Mouse (Mus musculus) spleen, postnatal 4 days (tissue): ENCODE measurements at regions not wholly inside any gene's neighbourhood (a gene's known extent, or its start where the extent isn't known, plus 50 kb on each side); places are given as distances from the start of the nearest gene placed in this dataset.
A peak's percentile ranks its signal among the peaks of the same experiment; 100 is the strongest.

ENCODE experiments used
- DNase-seq, 2 experiments: peaks; one replicate each; pipeline ENCODE4 v3.0.0; 2022; ENCODE audit warnings: low spot score in 2 of 2

GRCm38 (mm10) chr16:30774951-30775661 lies 175.6 kb downstream of the Fam43a start:
- no peak for DNase-seq

DNA sequence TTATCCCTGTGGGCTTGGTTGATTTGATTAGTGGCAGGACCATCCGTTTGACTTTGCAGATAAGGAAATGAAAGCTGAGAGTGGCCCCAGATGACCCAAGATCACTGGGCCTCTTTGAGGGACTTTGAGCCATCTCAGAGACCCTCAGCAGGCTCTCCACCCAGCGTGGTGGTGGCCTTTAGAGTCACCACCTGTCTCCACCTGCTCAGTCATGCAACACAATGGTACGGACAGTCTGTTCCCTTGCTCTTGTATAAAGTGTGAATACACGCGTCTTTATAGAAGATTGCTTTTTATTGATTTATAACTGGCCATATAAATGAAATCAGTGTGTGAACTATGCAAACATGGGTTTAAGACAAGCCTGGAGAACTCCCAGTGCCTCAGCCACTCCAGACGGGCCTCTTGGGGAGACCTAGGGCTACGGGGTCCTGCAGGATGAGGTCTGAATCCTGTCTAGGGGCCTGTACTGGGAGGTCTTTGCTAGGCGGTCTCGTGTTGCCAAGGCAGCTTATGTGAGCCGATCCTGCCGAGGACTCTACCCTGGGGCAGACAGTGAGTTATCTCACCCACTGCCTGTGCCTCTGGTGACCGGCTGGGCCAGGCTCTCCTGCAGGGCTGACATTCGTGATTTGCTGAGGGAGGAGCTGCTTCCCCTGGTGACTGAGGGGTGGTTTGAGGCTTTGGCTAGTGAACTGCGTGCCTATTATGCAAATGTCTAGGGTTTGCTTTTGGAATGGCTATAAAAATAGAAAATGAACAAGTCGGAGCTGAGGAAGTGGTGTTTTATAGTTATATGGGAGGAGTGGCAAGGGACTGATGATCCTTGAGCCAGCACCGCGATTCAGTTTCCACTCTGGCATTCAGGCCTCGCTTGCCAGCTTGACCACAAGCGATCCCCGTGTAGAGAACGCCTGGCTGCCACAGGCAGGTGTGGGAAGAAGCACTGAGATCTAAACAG lies 176.5 kb downstream of the Fam43a start:
- no peak for DNase-seq

- DNase-seq: no peak
These were observed 177.9 kb downstream of the Fam43a start for GRCm38 (mm10) chr16:30777416-30777815.

DNA sequence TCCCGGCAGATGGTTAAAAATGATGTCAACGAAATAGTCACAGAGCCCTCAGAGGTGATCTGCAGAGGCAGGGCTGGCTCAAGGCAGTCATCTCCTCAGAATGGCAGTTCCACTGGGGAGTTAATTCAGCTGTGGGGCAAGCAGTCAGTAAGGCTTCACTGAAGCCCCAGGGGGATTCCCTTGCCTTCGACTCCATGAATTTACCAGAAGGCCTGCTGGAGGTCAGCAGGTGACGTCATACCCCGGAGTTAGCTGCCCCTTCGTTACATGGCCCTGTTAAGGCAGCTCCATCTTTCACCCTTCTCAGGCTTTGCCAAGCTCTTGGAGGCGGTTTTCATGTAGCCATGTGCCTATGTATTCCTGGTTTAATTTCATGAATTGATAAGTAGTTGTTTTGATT lies 178.6 kb downstream of the Fam43a start:
- DNase-seq: no peak

DNA sequence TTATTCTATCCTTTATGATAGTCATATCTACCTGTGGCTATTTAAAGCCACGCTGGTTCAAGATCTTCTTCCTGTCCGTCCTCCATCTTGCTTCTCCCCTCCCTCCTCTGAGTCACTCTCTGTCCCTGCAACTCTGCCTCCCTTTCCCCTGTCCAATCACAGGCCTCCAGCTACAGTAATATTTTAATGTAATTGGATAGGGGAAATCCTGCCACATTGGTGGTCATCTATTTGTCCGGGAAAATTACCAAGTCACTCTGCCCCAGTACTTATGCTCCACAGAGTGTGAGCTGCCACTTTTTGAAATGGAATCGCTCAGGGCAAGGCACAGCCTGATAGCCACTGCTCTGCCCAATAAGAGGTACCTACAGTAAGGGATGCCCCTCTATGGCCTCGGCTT lies 179.4 kb downstream of the Fam43a start:
- no peak for DNase-seq

- DNase-seq: no peak
These were observed 184.7 kb downstream of the Fam43a start for GRCm38 (mm10) chr16:30784261-30784660.

- DNase-seq: no peak
These were observed 185.4 kb downstream of the Fam43a start for GRCm38 (mm10) chr16:30784949-30785348.

GRCm38 (mm10) chr16:30786060-30786459 lies 186.5 kb downstream of the Fam43a start:
- DNase-seq: no peak

GRCm38 (mm10) chr16:30787351-30787750 lies 187.8 kb downstream of the Fam43a start:
- no peak for DNase-seq

DNA sequence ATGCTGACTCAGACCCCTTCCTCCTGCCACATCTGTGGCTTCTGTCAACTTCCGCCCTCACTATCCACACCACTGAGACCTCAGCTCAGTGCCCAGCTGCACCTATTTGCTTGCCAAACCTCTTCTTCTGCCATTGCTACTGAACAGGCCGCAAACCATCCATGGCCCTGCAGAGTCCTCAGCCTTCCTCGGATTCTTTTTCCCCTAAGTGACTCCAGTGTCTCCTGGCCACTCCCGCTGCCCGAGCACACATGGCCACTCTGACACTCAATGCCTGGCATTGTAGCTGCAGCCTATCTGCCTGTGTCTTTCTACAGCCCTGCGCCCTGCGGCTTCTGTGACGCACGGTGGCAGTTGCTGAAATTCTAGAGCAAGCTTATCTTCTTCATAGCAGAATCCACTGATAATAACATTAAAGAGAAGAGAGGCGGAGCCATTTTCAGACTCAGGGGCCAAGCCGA lies 188.8 kb downstream of the Fam43a start:
- DNase-seq: no peak

DNA sequence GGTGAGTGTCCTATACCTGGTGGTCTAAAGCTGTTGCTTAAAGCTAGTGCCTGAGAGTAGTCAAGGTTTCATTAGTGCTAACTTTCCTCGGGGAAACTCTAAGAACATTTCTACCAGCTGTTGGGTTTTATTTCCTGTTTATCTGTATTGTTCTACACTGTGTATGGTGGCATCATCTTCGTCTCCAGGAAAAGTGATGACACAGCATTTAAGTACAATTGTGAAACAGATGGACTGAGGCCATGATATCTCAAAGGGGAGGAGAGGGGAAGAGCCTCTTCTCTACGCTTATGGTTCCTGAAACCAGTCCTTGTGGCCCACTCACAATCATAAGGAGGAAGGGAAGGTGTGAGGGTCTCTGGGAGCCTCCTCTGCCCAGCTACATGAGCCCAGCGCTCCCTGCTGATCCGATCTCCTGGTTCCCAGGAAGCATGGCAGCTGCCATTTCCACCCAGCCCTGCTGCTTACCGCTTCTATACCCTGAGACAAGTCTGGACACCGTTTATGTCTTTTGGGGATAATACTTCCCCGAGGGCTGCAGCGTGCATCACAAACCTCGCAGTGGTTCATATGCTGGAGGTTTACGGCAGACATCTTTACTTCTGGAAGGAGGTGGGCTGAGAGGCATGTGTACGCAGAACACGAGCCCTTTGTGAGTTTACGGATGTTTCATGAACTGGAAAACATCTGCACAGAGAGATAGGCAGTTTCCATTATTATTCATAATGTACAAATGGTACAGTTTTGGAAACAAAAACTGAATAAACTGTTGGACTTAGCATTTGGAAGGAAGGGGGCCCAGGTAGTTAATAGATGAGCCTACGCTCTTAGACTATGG lies 189.6 kb downstream of the Fam43a start:
- no peak for DNase-seq

- no peak for DNase-seq
These were observed 190.5 kb downstream of the Fam43a start for GRCm38 (mm10) chr16:30790036-30790435.

GRCm38 (mm10) chr16:30790551-30791001 lies 191.1 kb downstream of the Fam43a start:
- DNase-seq: no peak

DNA sequence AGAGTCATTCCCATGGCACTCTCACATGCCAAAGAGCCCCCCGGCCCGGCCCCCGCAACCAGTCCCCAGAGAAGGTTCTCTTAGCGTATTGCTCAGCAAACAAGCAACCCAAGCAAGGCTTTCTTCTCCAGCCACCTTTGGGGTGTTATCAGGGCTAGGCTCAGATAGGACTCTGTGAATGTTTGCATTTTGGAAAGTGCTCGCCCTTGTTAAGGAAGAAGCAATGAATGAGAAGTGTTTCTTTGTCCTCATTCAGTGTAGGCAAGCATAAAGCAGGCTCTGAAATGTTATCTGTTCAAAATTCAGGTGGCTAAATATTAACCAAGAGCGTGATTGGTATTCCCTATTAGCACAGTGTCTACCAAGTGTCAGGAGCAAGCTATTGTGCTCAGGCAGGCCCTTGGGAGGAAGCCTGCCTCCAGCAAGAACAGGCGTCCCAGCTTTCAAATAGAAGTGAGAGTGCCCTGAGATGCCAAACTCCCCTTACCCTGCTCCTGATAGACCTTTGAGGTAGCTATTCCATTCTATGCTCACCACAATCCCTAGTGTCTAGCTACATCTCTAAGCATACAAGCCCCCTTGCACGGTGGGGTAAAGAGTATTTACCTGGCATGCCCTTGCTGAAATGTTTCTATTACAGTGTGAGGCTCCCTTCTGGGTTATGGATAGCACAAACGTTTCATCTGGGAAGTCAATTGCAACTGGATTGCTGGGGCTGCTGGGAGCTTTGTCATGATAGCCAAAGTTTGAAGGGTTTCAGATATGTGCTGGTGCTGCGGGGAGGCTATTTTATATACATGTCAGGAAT lies 191.7 kb downstream of the Fam43a start:
- no peak for DNase-seq

GRCm38 (mm10) chr16:30792738-30793377 lies 193.3 kb downstream of the Fam43a start:
- DNase-seq: peak in 1 of 2 experiments; percentile 38

- peak in 1 of 2 experiments; percentile 42 for DNase-seq
These were observed 193.8 kb downstream of the Fam43a start for GRCm38 (mm10) chr16:30793378-30793753.

DNA sequence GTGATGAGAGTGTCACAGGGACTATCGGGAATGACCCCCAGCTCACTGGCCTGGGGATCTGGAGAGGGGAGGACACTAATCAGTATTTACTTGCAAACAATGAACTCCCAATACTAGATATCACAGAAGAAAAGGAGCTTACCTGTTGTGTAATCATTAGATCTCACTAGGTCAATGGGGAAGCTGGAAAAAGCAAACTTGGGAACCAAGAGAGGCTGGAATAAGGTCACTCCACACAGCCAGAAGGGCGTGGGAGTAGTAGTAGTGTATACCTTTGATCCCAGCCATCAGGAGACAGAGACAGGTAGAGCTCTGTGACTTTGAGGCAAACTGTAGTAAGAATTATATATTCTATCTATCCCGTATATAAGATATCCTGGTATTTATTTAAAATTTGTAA lies 194.3 kb downstream of the Fam43a start:
- no peak for DNase-seq

GRCm38 (mm10) chr16:30795501-30795904 lies 196.0 kb downstream of the Fam43a start:
- peak in 1 of 2 experiments; percentile 52 for DNase-seq

DNA sequence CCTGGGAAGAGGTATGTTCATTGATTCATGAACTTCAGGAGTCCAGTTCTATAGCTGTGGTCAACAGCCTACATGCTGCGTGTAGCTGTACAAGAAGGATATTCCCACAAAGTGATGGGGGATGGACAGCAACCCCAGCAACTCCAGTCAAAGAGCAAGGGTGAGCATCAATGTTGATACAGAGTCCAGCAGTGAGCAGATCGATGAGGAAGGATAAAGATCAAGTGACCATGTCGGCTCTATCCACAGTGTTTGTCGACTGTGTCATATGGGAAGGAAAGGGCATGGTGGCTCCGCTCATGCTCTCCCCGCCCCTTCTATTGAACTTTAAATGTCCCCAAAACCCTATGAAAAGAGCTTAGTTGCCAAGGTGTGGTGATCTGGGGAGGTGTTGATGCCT lies 196.6 kb downstream of the Fam43a start:
- DNase-seq: peak in 1 of 2 experiments; percentile 41

DNA sequence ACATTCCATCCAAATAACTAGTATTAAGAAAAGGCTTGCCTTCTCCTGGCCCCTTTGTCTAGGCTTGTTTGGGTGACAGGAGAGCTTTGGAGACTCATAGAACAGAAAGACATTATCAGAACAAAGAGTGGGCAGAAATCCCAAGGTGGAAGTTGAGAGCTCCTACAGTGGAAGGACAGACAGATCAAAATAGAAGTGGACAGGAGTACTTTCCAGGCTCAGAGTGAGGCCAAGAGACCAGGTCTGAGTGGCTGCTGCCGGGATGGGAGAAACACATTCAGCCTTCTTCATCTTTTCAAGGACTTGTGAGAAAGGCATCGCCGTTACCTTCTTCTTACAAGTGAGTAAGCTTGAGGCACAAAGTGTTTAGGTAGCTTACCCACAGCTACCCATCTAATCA lies 197.5 kb downstream of the Fam43a start:
- peak in 1 of 2 experiments; percentile 34 for DNase-seq
